In genomic region chr5:132526395-132526794, GRCm38 (mm10) we compare ENCODE assay signal across 24 mouse cellular contexts.
"Had no signal": no experiment of that assay in that cellular context is flagged by ENCODE, and none has a peak within 500 bp of the region (broad histone marks: within the 10 kb centered on the region; RNA-seq: fewer than 3 reads in every experiment).

No protein-coding gene starts in this region.

- H3K9me3 ChIP-seq: heart, embryonic 13.5 days; heart, embryonic 15.5 days; hindbrain, embryonic 13.5 days; hindbrain, embryonic 15.5 days; kidney, embryonic 15.5 days; limb, embryonic 13.5 days; limb, embryonic 15.5 days; liver, embryonic 12.5 days had no signal

- H3K36me3 ChIP-seq: heart, embryonic 13.5 days; heart, embryonic 15.5 days; hindbrain, embryonic 13.5 days; hindbrain, embryonic 15.5 days; kidney, embryonic 15.5 days; limb, embryonic 13.5 days; limb, embryonic 15.5 days; liver, embryonic 12.5 days had no signal

- H3K27ac ChIP-seq: heart, embryonic 13.5 days; heart, embryonic 15.5 days; hindbrain, embryonic 13.5 days; hindbrain, embryonic 15.5 days; hindbrain, postnatal 0 days; kidney, embryonic 15.5 days; kidney, postnatal 0 days; limb, embryonic 13.5 days; limb, embryonic 15.5 days; liver, embryonic 12.5 days; liver, embryonic 14.5 days had no signal

- DNase-seq: gastrocnemius, postnatal 14 days; gastrocnemius, postnatal 36 days; heart, adult 18-20 months; heart, postnatal 14 days; heart, postnatal 36 days; kidney, adult 11 months; kidney, adult 2 months; kidney, adult 9 months; kidney, postnatal 36 days; layer of hippocampus, adult 9-11 months; layer of hippocampus, postnatal 36 days; left cerebral cortex, postnatal 4 days had no signal

- ATAC-seq: hindbrain, postnatal 0 days; intestine, embryonic 16.5 days; liver, embryonic 12.5 days had no signal

- H3K4me3 ChIP-seq: heart, embryonic 13.5 days; heart, embryonic 15.5 days; hindbrain, embryonic 13.5 days; hindbrain, embryonic 15.5 days; kidney, embryonic 15.5 days; limb, embryonic 13.5 days; limb, embryonic 15.5 days; liver, embryonic 12.5 days had no signal

- H3K27me3 ChIP-seq: heart, embryonic 13.5 days; heart, embryonic 15.5 days; hindbrain, embryonic 13.5 days; hindbrain, embryonic 15.5 days; kidney, embryonic 15.5 days; limb, embryonic 13.5 days; limb, embryonic 15.5 days; liver, embryonic 12.5 days had no signal
